Mouse (Mus musculus) G1E (cell line): Measurements from ENCODE around the gene Myo1g. TPM values are rescaled to one million over a fixed set of nuclear protein-coding genes. Genes with fewer than 3 reads are reported as not detected.
A peak's percentile ranks its signal among the peaks of the same experiment; 100 is the strongest.

Source experiments
- ATAC-seq: 2 replicates; pipeline ENCODE4 v1.8.0; 2016; ENCODE audit warnings: mild to moderate bottlenecking; ENCODE audit not compliant: insufficient number of reproducible peaks, poor library complexity, low FRiP score, severe bottlenecking; ENCODE audit errors: extremely low read depth
- DNase-seq: peaks from one replicate; pipeline ENCODE4 v3.0.0; 2012; ENCODE audit warnings: low spot score
- H3K27me3 ChIP-seq: 2 replicates; pipeline ENCODE4 v1.6.1; 2012; ENCODE audit warnings: mild to moderate bottlenecking, low read length, inconsistent platforms; ENCODE audit not compliant: insufficient read depth
- H3K36me3 ChIP-seq: replicated peaks from 2 replicates; pipeline ENCODE3; 2012; ENCODE audit warnings: mild to moderate bottlenecking, inconsistent platforms
- H3K4me1 ChIP-seq: 2 replicates; pipeline ENCODE4 v1.6.1; 2012; ENCODE audit warnings: low read depth, low read length, inconsistent platforms, mixed read lengths; ENCODE audit not compliant: insufficient read depth
- H3K4me3 ChIP-seq: 2 replicates; pipeline ENCODE4 v1.5.1; 2012; ENCODE audit warnings: low read depth, mild to moderate bottlenecking, inconsistent platforms, low read length, moderate library complexity, mixed read lengths
- H3K9me3 ChIP-seq: replicated peaks from 2 replicates; pipeline ENCODE4 v1.6.1; 2012; ENCODE audit warnings: inconsistent platforms
- CTCF ChIP-seq: IDR thresholded peaks from 2 replicates; pipeline ENCODE4 v1.5.1; 2012; ENCODE audit warnings: low read depth, low read length, inconsistent platforms, mixed read lengths
- GATA1 ChIP-seq: IDR thresholded peaks from 2 replicates; pipeline ENCODE4 v1.6.1; 2012; ENCODE audit warnings: borderline replicate concordance, low read length, inconsistent platforms, mixed read lengths
- GATA2 ChIP-seq: IDR thresholded peaks from 2 replicates; pipeline ENCODE4 v1.6.1; 2012; ENCODE audit warnings: low read depth, low read length, inconsistent platforms, borderline replicate concordance
- POLR2AphosphoS5 ChIP-seq: IDR thresholded peaks from 2 replicates; pipeline ENCODE4 v1.6.1; 2012; ENCODE audit warnings: low read depth, low read length, inconsistent platforms; ENCODE audit not compliant: insufficient replicate concordance
- TAL1 ChIP-seq: conservative IDR thresholded peaks from 2 replicates; pipeline ENCODE4 v1.6.1; 2012; ENCODE audit warnings: low read depth, low read length, inconsistent platforms, mixed read lengths
- polyA plus RNA-seq: library from polyadenylated mRNA; stranded (reverse); fragments of >175 nt; gene quantifications from 2 replicates; pipeline ENCODE4 v1.2.3, GENCODE M21; 2012
- total RNA-seq, 2 experiments: library from RNA; stranded (forward) in 1 of 2; stranded (reverse) in 1 of 2; fragments of 200-1000 nt in 1 of 2; fragments of >200 nt in 1 of 2; fragmentation: Nextera tagmentation in 1 of 2; gene quantifications; 2 replicates each; pipeline ENCODE4 v1.2.3; 2014 to 2017

Myo1g gene
- total and polyA plus RNA-seq, 3 experiments, result 56.5 to 78.8 (median 69.2) TPM

- Histone ChIP-seq H3K4me3 (no peak overlapping the region), H3K27me3 (peaks cover 15% of the 10 kb centered on the region), H3K4me1 (no peaks in the 10 kb centered on the region), H3K36me3 (no peaks in the 10 kb centered on the region), H3K9me3 (no peaks in the 10 kb centered on the region)
- ATAC-seq, result no peak
- no peak for TF ChIP-seq GATA1
- no peak for TF ChIP-seq CTCF
- TF ChIP-seq GATA2, result no peak
- no peak for TF ChIP-seq POLR2AphosphoS5
- TF ChIP-seq TAL1, result no peak
- DNase-seq, result no peak
These were observed 23.3 kb downstream of the Myo1g start for GRCm38 (mm10) chr11:6497311-6497948.

- TF ChIP-seq CTCF, result peak; percentile 52; the same call in 1 of the 2 replicates
- no peak for TF ChIP-seq GATA2
- H3K9me3 ChIP-seq, result no peaks in the 10 kb centered on the region
- peaks cover 18% of the 10 kb centered on the region for H3K27me3 ChIP-seq
- no peaks in the 10 kb centered on the region for H3K36me3 ChIP-seq
- DNase-seq (peak; percentile 43), ATAC-seq (peak; percentile 57)
- H3K4me1 ChIP-seq, result peaks cover 11% of the 10 kb centered on the region; the same call in 1 of the 2 replicates
- no peak overlapping the region for H3K4me3 ChIP-seq
These were observed 30.9 kb downstream of the Myo1g start for GRCm38 (mm10) chr11:6489691-6490503.

GRCm38 (mm10) chr11:6489257-6489656 lies 31.5 kb downstream of the Myo1g start:
- ATAC-seq (no peak), DNase-seq (no peak)
- H3K9me3 ChIP-seq, result no peaks in the 10 kb centered on the region
- no peak for TF ChIP-seq CTCF
- TF ChIP-seq POLR2AphosphoS5, result no peak
- no peak for TF ChIP-seq GATA2
- TF ChIP-seq GATA1, result no peak
- no peak for TF ChIP-seq TAL1
- peaks cover 11% of the 10 kb centered on the region; the same call in 1 of the 2 replicates for H3K4me1 ChIP-seq
- peaks cover 20% of the 10 kb centered on the region for H3K27me3 ChIP-seq
- H3K4me3 ChIP-seq, result no peak overlapping the region
- H3K36me3 ChIP-seq, result no peaks in the 10 kb centered on the region

- no peak for TF ChIP-seq TAL1
- TF ChIP-seq GATA2, result no peak
- TF ChIP-seq GATA1, result no peak
- TF ChIP-seq POLR2AphosphoS5, result no peak
- no peak for TF ChIP-seq CTCF
- H3K27me3 ChIP-seq, result peaks cover 27% of the 10 kb centered on the region
- no peak for DNase-seq
These were observed 32.6 kb downstream of the Myo1g start for GRCm38 (mm10) chr11:6488041-6488684.

GRCm38 (mm10) chr11:6487496-6487895 lies 33.3 kb downstream of the Myo1g start:
- TF ChIP-seq POLR2AphosphoS5 (no peak), CTCF (no peak), GATA1 (no peak), GATA2 (no peak)
- DNase-seq (no peak), ATAC-seq (no peak)
- Histone ChIP-seq H3K9me3 (no peaks in the 10 kb centered on the region), H3K4me3 (no peak overlapping the region), H3K4me1 (peaks cover 14% of the 10 kb centered on the region; the same call in 1 of the 2 replicates), H3K27me3 (peaks cover 27% of the 10 kb centered on the region), H3K36me3 (no peaks in the 10 kb centered on the region)

More at GRCm38 (mm10) chr11:6488041-6488684, 32.6 kb downstream of the Myo1g start:
- ATAC-seq, result no peak
- Histone ChIP-seq H3K4me1 (peaks cover 14% of the 10 kb centered on the region; the same call in 1 of the 2 replicates), H3K36me3 (no peaks in the 10 kb centered on the region), H3K9me3 (no peaks in the 10 kb centered on the region), H3K4me3 (no peak overlapping the region)

- peaks cover 14% of the 10 kb centered on the region; the same call in 1 of the 2 replicates for H3K4me1 ChIP-seq
- DNase-seq (no peak), ATAC-seq (no peak)
- no peak for TF ChIP-seq TAL1
- TF ChIP-seq CTCF, result no peak
- no peak for TF ChIP-seq GATA1
- TF ChIP-seq POLR2AphosphoS5, result no peak
- TF ChIP-seq GATA2, result no peak
- no peak overlapping the region for H3K4me3 ChIP-seq
- H3K27me3 ChIP-seq, result peaks cover 28% of the 10 kb centered on the region
- no peaks in the 10 kb centered on the region for H3K36me3 ChIP-seq
- H3K9me3 ChIP-seq, result no peaks in the 10 kb centered on the region
These were observed 33.8 kb downstream of the Myo1g start for GRCm38 (mm10) chr11:6486916-6487315.
